Mouse (Mus musculus): ENCODE measurements around the gene Aox2.

Gene Aox2

DNA sequence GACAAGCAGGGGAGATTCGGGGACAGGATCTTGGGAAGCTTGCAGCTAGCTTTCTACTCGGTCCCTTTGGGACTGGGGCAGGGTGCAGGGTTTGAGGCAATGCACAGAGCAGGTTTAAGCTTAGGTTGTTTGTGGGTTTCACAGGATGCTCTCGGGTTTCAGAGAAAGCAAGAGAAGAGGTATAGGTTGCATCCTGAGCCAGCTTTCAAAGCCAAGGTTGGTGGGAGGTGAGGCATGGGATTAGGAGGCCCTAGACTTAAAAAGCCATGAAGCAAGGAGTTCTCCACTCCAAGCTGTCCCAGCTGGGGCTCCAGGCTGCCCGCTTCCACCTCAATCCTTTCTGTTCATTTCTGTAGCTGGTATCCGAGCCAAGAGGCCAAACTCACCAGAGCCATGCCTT, at the start of gene Aox2:
Aox2 (plus strand) TSS at position 301 of the 400 bp plus-strand sequence.
- no peak for ATAC-seq (ENCODE audit: insufficient number of reproducible peaks, low FRiP score, low TSS enrichment)

DNA sequence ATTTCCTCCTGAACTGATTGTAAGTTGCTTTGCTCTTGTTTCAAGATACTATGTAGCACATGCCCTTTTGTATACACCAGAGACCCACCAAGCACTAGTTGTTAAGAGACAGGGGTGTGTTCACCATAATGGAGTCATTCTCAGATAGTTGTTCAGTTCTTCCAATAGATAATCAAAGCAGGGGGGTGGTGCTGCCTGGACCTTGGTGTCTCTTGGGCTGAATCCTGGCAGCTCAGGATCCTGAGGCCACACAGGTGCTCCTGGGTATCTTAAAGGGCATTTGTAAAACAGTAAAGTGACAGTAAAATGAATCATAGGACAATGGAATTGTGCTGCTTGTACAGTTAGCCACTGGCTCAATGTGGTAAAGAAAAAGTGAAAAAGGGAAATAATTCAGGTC, 49.2 kb upstream of the Aox2 start:
- ATAC-seq (ENCODE audit: insufficient number of reproducible peaks, low FRiP score, low TSS enrichment) = no peak

DNA sequence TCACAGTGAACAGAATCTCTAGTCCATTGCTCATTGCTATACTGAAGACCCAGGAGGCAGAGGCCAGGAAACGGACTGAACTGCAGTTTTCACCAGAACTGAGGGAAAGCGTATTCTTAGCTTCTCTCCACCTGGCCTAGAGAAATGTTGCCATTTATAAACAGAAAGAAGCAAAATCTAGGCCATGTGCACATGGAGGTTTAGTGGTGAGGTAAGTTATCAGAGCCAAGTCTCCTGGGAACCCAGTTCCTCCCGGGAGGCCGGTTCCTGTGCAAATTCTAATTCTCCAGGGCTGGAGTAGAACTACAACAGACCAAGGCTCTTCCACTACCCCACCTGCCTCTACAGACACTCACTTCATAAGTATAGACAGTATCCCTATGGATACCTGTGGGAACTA, 48.4 kb upstream of the Aox2 start:
- ATAC-seq (ENCODE audit: insufficient number of reproducible peaks, low FRiP score, low TSS enrichment) = peak; percentile 67; the same call in 1 of the 2 replicates

DNA sequence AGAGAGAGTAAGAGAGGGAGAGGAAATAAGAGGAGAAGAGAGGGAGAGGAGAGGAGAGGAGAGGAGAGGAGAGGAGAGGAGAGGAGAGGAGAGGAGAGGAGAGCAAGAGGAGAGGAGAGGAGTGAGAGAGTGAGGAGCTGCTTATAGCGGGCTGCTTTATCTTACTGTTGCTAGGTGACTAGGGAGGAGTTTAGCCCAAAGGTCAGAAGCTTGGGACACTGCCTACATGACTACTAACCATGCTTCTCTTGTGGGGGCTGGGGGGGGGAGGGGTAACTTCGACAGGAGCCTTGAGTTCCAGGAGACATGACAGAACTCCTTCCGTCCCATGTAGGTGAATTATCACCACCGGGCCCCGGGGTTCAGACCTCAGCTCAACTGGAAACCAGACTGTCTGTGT, 47.6 kb upstream of the Aox2 start:
- no peak for ATAC-seq (ENCODE audit: insufficient number of reproducible peaks, low FRiP score, low TSS enrichment)

DNA sequence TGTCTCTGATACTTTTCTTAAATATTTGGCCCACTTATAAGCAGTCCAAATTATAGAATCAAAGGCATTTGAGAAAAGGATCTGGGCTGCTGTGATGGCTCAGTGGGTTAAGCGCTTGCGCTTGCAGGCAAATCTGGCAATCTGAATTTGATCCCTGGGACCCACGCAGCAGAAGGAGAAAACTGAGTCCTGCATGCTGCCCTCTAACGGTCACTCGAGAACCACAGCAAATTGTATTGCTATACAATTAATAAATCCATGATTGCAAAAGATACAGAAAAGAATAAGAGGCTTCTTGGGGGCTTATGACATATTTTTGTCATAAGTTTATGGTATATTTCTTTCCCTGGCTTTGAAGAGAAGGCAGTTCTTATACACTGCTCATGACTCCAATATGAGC, 42.7 kb upstream of the Aox2 start:
- no peak for ATAC-seq (ENCODE audit: insufficient number of reproducible peaks, low FRiP score, low TSS enrichment)

DNA sequence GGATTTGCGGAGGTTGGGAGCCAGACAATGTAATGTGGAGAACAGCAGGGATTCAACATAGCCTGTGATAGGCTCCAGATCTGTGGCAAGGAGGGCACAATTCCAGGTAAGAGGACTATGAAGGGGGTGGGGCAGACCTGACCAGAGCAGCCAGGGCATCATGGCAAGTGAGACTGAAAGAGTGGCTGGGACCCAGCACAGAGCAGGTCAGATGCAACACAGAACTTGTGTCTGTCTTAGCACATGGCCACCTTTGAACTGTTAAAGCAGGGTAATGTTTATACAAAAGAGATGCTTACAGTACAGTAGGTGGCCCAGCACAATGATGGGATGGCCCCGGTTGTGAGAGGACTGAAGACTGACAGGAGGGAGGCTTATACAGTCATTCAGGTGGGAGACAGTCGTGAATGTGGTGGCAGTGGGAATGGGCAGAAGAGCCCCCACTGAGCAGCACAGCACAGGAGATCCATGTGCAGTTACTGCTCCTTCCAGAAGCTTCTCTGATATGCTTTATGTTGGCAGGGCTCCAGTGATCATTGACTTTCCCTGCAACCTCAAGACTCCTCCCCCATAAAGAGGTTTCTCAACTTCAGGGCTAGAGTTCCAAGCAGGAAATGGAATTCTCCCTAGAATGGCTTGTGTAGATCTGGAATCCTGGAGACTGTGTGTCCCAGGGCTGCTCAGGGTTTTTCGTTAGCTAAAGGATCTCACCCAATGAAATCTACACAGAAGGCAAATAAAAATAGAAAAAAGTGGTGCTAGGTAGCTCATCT, 40.4 kb upstream of the Aox2 start:
- no peak for ATAC-seq (ENCODE audit: insufficient number of reproducible peaks, low FRiP score, low TSS enrichment)

DNA sequence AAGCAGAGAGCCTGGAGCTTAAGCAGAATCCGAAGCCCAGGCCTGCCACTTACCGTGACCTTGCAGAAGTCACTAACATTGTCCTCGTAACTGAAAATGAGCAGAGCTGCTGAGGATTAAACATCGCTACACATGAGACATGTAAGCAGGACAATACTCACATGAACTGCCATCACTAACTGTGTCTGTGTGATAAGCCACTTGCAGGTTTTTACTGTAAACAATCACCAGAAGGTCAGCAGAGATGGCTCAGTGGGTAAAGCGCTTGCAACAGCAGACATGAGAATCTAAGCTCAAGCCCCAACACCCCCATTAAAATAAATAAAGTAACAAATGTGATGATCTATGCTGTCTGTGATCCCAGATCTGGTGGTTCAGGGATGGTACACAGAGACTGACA, 39.7 kb upstream of the Aox2 start:
- no peak for ATAC-seq (ENCODE audit: insufficient number of reproducible peaks, low FRiP score, low TSS enrichment)

DNA sequence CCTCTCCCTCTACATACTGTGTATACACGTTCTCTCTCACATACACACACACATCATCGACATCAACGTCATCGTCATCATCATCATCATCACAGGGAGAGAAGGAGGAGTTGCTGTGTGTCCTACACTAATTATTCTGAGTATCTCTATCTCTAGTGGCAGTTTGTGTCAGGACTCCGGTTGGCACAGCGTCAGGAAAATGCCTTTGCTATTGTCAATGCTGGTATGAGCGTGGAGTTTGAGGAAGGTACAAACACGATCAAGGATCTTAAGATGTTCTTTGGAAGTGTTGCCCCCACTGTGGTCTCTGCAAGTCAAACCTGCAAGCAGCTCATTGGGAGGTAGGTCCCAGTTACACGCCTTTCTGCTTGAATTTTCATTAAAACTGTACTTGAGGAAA, 39.2 kb upstream of the Aox2 start:
- ATAC-seq (ENCODE audit: insufficient number of reproducible peaks, low FRiP score, low TSS enrichment) = no peak

DNA sequence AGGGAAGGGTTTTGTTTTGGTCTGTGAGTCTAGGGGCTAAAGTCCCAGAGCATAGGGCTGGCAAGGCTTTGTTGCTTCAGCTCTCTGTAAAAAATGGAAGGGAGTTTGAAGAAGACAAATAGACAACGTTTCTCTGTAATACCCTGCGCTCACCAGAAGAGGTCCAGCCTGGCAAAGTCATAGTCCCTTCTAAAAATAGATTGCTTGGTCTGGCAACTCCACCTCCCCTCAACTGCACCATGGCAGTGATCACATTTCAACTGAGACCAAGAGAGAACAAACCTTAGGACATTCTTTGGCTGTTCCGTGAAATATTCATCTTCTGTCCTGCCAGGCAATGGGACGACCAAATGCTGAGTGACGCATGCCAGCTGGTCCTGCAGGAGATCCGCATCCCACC, 37.8 kb upstream of the Aox2 start:
- ATAC-seq (ENCODE audit: insufficient number of reproducible peaks, low FRiP score, low TSS enrichment) = no peak

DNA sequence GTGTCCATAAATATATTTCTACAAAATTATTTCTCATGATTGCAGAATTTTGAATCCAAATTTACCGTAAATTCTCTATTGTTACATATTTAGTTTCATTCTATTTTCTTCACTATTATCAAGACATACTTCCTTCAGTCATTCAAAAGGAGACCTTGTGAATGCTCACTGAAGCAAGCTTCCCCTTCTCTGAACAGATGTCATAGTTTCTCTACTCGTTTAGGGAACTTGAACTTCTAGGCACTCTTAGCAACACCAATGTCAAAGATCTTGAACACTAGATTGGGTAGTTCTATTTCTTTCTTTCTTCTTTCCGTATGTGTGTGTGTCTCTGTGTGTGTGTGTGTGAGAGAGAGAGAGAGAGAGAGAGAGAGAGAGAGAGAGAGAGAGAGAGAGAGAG, 33.6 kb upstream of the Aox2 start:
- no peak for ATAC-seq (ENCODE audit: insufficient number of reproducible peaks, low FRiP score, low TSS enrichment)

DNA sequence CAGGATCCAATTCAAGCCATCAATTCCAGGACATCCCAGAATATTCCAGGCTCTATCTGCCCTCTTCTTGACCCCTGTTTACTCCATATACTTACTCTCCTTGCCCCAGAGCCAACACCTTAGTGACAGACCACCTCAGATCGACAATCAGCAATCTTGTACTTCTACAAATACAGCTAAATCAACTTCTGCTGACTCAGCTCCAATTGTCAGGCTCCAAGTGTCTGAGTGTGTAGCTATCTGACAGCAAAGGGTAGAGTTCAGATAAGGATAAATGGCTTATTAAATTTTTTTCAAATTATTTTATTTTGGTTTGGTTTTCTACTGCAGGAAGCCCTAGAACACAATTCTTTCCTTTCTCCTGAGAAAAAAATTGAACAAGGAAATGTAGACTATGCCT, 29.6 kb upstream of the Aox2 start:
- ATAC-seq (ENCODE audit: insufficient number of reproducible peaks, low FRiP score, low TSS enrichment) = no peak

DNA sequence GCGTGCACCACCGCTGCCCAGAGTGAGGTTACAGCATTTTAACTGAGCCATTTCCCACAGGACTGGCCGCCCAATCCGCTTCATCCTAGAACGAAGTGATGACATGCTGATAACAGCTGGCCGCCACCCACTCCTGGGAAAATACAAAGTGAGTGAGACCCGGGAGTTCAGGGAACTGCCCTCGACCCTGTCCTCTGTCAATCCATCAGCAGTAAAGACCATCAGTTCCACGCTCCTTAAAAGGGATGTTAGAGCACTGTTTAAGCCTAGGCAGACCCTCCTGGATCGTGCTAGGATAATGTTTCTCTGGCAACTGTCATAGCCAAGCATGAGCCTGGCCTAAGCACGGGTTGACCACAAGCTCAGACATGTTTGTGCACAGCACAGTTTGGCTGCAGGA, 24.7 kb upstream of the Aox2 start:
- no peak for ATAC-seq (ENCODE audit: insufficient number of reproducible peaks, low FRiP score, low TSS enrichment)

DNA sequence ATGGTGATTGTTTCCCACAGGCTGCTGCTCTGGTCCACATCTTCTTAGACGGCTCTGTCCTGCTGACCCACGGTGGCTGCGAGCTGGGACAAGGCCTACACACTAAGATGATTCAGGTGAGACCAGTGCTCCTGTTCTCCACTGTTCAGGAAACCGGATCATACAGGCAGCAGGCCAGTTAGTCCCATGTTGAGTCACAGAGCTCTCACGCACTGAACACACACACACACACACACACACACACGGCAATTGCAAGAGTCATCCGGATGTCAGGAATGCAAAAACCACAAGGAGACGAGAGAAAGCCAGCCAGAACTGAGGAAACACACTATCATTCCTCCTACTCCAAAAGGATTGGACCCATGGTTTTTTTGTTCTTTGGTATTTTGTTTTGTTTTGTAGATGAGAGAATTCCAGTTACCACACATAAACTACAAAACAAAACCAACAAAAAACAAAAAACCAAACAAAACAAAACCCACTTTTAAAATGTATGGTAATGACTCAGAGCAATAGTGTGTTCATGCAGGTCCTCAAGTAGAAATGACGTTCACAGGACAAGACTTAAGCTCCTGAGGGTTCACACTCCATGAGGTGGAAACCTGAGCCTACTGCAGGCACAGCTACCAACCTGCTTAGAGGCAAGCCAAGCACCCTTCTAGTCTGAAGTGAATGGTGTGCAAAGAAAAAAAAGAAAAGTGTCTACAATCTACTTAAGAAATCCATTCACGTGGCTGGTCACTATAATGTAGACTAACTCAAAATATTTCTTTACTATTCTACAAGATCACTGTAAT, 20.7 kb upstream of the Aox2 start:
- ATAC-seq (ENCODE audit: insufficient number of reproducible peaks, low FRiP score, low TSS enrichment) = no peak

DNA sequence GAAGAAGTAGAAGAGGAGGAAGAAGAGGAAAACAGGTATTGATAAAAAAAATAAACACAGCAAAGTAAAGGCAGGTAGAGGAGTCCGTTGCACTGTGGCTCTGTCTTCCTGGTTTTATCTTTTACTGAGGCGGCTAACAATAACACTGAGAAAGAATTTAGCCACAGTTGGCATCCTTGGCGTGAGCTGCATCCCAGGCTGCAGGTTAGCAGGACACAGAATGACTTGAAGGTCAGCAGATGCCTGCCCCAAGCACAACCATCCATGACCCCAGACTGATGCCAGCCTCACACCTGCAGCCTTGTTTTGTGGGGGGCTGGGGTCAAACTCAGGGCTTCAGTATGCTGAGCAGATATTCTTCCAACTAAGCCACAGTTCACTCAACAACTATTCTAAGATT, 17.8 kb upstream of the Aox2 start:
- no peak for ATAC-seq (ENCODE audit: insufficient number of reproducible peaks, low FRiP score, low TSS enrichment)

DNA sequence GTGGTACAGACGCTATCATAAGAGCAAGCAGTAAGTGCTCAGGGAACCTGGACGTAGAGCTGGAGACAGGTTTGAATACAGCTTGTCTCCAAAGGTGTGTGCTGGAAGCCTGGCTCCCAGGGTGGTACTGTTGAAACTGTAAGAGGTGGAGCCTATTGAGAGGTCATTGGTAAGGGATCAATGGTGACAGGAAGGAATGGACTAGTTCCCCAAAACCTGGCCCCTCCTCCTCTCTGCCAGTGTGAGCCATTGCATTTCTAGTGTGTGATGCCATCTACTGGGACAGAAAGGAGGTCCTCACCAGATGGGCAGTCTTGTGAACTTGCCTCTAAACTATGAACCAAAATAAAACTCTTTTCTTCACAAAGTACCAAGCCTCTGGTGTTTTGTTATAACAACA, 9.9 kb upstream of the Aox2 start:
- ATAC-seq (ENCODE audit: insufficient number of reproducible peaks, low FRiP score, low TSS enrichment) = no peak

DNA sequence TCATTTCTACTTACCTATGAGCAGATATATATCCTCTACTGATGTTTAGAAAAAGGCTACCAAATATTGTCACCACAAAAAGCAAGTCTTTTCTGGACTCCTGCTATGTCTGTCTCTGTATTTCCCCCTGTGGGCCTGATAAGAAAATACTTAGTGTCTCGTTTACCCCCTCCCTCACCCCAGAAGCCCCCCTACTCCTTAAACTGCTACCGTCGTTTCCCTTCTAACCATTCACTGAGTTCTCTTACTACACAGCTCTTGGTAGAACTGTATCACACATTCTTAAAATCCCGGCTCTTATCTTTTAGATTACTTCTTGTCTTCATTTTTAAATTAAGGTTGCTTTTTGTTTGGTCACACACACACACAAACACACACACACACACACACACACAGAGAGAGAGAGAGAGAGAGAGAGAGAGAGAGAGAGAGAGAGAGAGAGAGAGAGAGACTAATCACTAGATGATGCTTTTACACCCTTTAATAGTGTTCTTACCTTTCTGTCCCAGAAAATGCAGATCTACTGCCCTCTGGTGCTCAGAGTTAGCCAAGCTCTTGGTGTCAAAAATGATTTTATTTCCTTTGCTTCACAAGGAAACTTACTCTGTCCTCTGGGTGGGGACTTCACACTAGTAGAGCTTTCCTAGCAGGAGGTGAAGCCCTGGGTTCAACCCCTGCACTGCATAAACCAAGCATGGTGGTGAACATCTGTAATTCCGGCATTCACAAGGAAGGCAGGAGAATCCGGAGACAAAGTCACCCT, 7.1 kb upstream of the Aox2 start:
- ATAC-seq (ENCODE audit: insufficient number of reproducible peaks, low FRiP score, low TSS enrichment) = 0 out of 2 replicates have a peak, but pooled peaks have one; percentile 40

DNA sequence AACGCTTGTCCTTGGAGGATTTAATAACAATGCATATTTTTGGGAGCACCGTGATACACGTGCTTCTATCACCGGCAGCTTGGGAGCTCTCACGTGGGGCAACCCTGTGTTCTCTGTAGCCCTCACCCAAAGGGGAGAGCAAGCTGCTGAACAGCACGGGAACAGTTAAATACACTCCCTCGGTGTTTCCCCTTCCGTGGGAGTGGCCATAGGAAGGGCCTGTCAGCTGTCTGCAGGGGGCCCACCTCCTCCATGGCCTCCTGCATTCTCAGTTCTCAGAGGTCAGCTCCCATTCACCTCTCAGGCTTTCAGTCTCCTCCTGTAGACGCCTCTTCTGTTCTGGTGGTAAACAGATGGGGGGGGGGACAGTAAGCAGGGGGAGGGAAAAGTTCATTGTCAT, 2.2 kb upstream of the Aox2 start:
- ATAC-seq (ENCODE audit: insufficient number of reproducible peaks, low FRiP score, low TSS enrichment) = no peak

DNA sequence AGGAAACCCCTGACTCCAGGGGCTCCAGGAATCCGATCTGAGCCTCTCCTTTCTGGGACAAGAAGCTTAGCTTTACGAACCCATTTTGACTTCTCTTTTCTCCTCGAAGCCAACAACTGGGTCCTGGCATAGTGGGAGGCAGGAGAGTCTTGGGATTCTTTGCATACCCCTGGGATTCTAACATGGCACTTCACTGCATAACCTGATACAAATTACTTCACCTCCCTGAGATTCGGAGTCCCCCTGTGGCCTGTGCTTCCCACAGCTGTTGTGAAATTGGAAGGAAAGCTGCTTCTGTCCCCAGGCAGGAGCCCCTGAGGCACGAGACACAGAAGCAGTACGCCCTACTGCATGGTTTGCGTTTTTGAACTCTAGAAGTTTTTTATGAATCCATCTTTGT, 387 bp downstream of the Aox2 start:
- ATAC-seq (ENCODE audit: insufficient number of reproducible peaks, low FRiP score, low TSS enrichment) = no peak

DNA sequence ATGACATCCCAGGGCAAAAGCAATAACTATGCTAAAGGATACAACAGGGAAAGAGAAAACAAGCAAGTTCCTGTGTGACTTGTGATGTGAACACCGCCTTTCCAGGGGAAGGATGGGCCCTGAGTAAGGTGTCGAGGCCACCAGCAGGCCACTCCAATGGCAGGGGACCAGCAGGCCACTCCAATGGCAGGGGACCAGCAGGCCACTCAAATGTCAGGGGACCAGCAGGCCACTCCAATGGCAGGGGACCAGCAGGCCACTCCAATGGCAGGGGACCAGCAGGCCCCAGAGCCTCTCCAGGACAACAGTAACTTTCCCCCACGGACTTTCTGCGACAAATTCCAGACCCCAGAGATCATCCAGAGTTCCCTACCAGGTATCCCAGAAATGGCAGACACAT, 2.3 kb downstream of the Aox2 start:
- no peak for ATAC-seq (ENCODE audit: insufficient number of reproducible peaks, low FRiP score, low TSS enrichment)

DNA sequence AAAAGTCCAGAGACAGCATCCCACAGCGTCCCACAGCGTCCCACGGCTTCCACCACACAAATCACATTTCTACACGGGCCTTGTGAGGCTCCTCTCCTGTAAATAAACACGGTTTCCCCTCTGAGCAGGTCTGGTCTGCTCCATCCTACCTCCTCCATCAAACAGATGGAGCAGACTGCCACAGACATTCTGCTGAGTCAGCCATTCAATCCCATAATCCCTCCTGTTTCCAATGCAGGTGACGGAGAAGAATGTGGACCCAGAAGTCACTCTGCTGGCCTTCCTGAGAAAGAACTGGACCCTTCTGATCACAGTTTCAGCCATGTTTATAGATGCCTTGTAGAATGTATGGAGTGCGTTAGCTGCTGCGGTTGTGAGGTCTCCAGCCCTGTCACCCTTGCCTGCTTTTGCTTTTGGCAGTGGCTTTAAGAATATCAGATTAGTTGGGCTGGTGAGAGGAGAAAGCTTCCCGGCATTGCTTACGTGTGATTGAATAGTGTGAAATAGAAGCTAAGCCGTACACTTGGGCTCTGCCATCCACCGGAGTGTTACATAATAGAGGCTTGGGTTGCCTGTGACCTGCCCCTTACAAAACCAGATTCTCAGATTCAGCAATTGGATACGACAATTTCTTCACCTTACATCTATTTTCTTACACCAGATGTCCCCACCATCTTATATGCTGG, 3.0 kb downstream of the Aox2 start:
- no peak for ATAC-seq (ENCODE audit: insufficient number of reproducible peaks, low FRiP score, low TSS enrichment)

DNA sequence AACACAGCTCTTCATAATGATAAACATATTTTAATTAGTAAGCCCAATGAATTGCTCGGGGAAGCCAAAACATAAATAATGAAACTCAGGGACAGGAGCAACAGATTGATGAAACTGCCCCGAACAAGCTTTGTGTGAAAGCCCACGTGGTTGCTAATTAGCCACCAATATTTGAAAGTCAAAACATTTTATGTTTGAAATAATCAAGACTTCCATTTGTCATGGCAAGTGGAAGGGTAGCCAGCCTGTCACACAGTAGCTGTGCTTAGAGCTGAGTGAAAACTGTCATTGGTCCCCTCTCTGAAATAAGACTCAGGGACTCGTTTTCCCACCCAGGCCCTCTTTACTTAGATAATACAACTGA, 3.5 kb downstream of the Aox2 start:
- no peak for ATAC-seq (ENCODE audit: insufficient number of reproducible peaks, low FRiP score, low TSS enrichment)
